11 mouse cellular contexts compared by ENCODE assay signal in genomic region chr2:106487335-106488082, GRCm38 (mm10).
"Had no signal": no experiment of that assay in that cellular context is flagged by ENCODE, and none has a peak within 500 bp of the region (broad histone marks: within the 10 kb centered on the region; RNA-seq: fewer than 3 reads in every experiment).

No protein-coding gene starts in this region.

- H3K27me3 ChIP-seq: midbrain, embryonic 12.5 days; neural tube, embryonic 13.5 days had no signal

- H3K4me1 ChIP-seq: midbrain, embryonic 12.5 days had no signal

- DNase-seq: kidney, adult 18-20 months; kidney, postnatal 25 days; lung, adult 18-20 months; right cerebral cortex, adult 18-20 months; right cerebral cortex, postnatal 25 days; thymus, postnatal 36 days had no signal

- H3K4me2 ChIP-seq: midbrain, embryonic 12.5 days; neural tube, embryonic 13.5 days had no signal

- H3K27ac ChIP-seq: left cerebral cortex, adult 2 months; liver, embryonic 14.5 days; midbrain, embryonic 12.5 days; neural tube, embryonic 13.5 days had no signal

- H3K36me3 ChIP-seq: midbrain, embryonic 12.5 days; neural tube, embryonic 13.5 days had no signal

- H3K4me3 ChIP-seq: left cerebral cortex, adult 2 months; midbrain, embryonic 12.5 days; neural tube, embryonic 13.5 days had no signal

- H3K9me3 ChIP-seq: midbrain, embryonic 12.5 days; neural tube, embryonic 13.5 days had no signal

- H3K9ac ChIP-seq: liver, embryonic 14.5 days; midbrain, embryonic 12.5 days; neural tube, embryonic 13.5 days had no signal

- ATAC-seq: midbrain, embryonic 16.5 days had no signal
